Mouse (Mus musculus) CH12.LX (cell line): ENCODE data around the gene Cd3e. TPM values are rescaled to one million over a fixed set of nuclear protein-coding genes. Genes with fewer than 3 reads are reported as not detected.

Experiments
- DNase-seq: peaks from one replicate; pipeline ENCODE4 v3.0.0-alpha.2; 2013; ENCODE audit errors: extremely low read depth
- H3K27ac ChIP-seq: 2 replicates; pipeline ENCODE4 v1.5.1; 2012; ENCODE audit warnings: low read depth, mild to moderate bottlenecking, control low read depth, moderate library complexity; ENCODE audit not compliant: insufficient read depth
- H3K27me3 ChIP-seq: replicated peaks from 2 replicates; pipeline ENCODE3; 2012; ENCODE audit warnings: inconsistent platforms
- H3K36me3 ChIP-seq, 2 experiments: replicated peaks in 1 of 2; 2 replicates each; pipeline versions ENCODE3 to v1.6.1; 2012; ENCODE audit warnings: inconsistent platforms in 1 of 2, low read length in 1 of 2, mild to moderate bottlenecking in 1 of 2, mixed read lengths in 1 of 2, moderate library complexity in 1 of 2; ENCODE audit not compliant: control insufficient read depth in 1 of 2, insufficient read depth in 1 of 2
- H3K4me1 ChIP-seq, 2 experiments: 2 replicates each; pipeline ENCODE4 v1.6.1; 2012; ENCODE audit warnings: inconsistent platforms in 1 of 2, moderate library complexity in 1 of 2; ENCODE audit not compliant: insufficient read depth in 2 of 2, control insufficient read depth in 1 of 2
- H3K4me2 ChIP-seq: 2 replicates; pipeline ENCODE4 v1.6.1; 2012; ENCODE audit warnings: low read depth, mild to moderate bottlenecking, control low read depth; ENCODE audit not compliant: poor library complexity, insufficient read depth, severe bottlenecking
- H3K4me3 ChIP-seq, 3 experiments: fragments of 150-350 bp in 1 of 3; sonication (generic) in 1 of 3; replicated peaks in 1 of 3; 2 replicates each; pipeline versions ENCODE3 to v1.5.1; 2011 to 2012; ENCODE audit warnings: low read depth in 2 of 3, low read length in 2 of 3, mild to moderate bottlenecking in 2 of 3, moderate library complexity in 2 of 3, control low read depth in 1 of 3, improper control_type of control experiment in 1 of 3, inconsistent platforms in 1 of 3, mixed read lengths in 1 of 3; ENCODE audit not compliant: poor library complexity in 1 of 3
- H3K79me2 ChIP-seq: replicated peaks from 2 replicates; pipeline ENCODE4 v1.6.1; 2012; ENCODE audit warnings: mild to moderate bottlenecking, moderate library complexity; ENCODE audit not compliant: control insufficient read depth, poor library complexity, insufficient read depth, severe bottlenecking; ENCODE audit errors: extremely low read depth
- H3K9ac ChIP-seq: 2 replicates; pipeline ENCODE4 v1.6.1; 2012; ENCODE audit warnings: low read depth, mild to moderate bottlenecking, control low read depth, moderate library complexity; ENCODE audit not compliant: insufficient read depth
- H3K9me3 ChIP-seq: replicated peaks from 2 replicates; pipeline ENCODE3; 2012; ENCODE audit warnings: low read length, inconsistent platforms, mixed read lengths
- CHD1 ChIP-seq: IDR thresholded peaks from 2 replicates; pipeline ENCODE4 v1.6.1; 2012; ENCODE audit warnings: low read depth, low read length, improper control_type of control experiment, inconsistent platforms
- CTCF ChIP-seq, 2 experiments: IDR thresholded peaks in 1 of 2; conservative IDR thresholded peaks in 1 of 2; 2 replicates each; pipeline ENCODE4 v1.5.1; 2011 to 2012; ENCODE audit warnings: low read depth in 2 of 2, low read length in 2 of 2, improper control_type of control experiment in 1 of 2, inconsistent platforms in 1 of 2, mild to moderate bottlenecking in 1 of 2, moderate library complexity in 1 of 2
- E2F4 ChIP-seq: IDR thresholded peaks from 2 replicates; pipeline ENCODE4 v1.6.1; 2011; ENCODE audit warnings: low read depth, low read length, improper control_type of control experiment; ENCODE audit not compliant: insufficient replicate concordance
- ELF1 ChIP-seq: IDR thresholded peaks from 2 replicates; pipeline ENCODE4 v1.6.1; 2014; ENCODE audit warnings: low read depth, mild to moderate bottlenecking, inconsistent platforms, low read length, improper control_type of control experiment
- EP300 ChIP-seq: IDR thresholded peaks from 2 replicates; pipeline ENCODE4 v1.6.1; 2011; ENCODE audit warnings: low read length, improper control_type of control experiment
- ETS1 ChIP-seq: conservative IDR thresholded peaks from 2 replicates; pipeline ENCODE4 v1.6.1; 2012; ENCODE audit warnings: low read depth, mild to moderate bottlenecking, inconsistent platforms, low read length, improper control_type of control experiment, moderate library complexity
- GABPA ChIP-seq: IDR thresholded peaks from 2 replicates; pipeline ENCODE4 v1.6.1; 2012; ENCODE audit warnings: low read depth, low read length, improper control_type of control experiment, inconsistent platforms; ENCODE audit not compliant: insufficient replicate concordance
- HCFC1 ChIP-seq: IDR thresholded peaks from 2 replicates; pipeline ENCODE4 v1.6.1; 2012; ENCODE audit warnings: low read depth, mild to moderate bottlenecking, inconsistent platforms, low read length, improper control_type of control experiment
- JUND ChIP-seq: conservative IDR thresholded peaks from 2 replicates; pipeline ENCODE4 v1.6.1; 2011; ENCODE audit warnings: low read depth, low read length, improper control_type of control experiment
- KAT2A ChIP-seq: IDR thresholded peaks from 2 replicates; pipeline ENCODE4 v1.6.1; 2012; ENCODE audit warnings: low read length, improper control_type of control experiment, inconsistent platforms; ENCODE audit not compliant: insufficient replicate concordance
- MAX ChIP-seq: IDR thresholded peaks from 2 replicates; pipeline ENCODE4 v1.6.1; 2011; ENCODE audit warnings: low read length, improper control_type of control experiment
- MAZ ChIP-seq: IDR thresholded peaks from 2 replicates; pipeline ENCODE4 v1.6.1; 2012; ENCODE audit warnings: low read depth, mild to moderate bottlenecking, inconsistent platforms, low read length, improper control_type of control experiment, moderate library complexity
- MEF2A ChIP-seq: IDR thresholded peaks from 2 replicates; pipeline ENCODE4 v1.6.1; 2014; ENCODE audit warnings: low read depth, mild to moderate bottlenecking, inconsistent platforms, low read length, improper control_type of control experiment, borderline replicate concordance
- MXI1 ChIP-seq: IDR thresholded peaks from 2 replicates; pipeline ENCODE4 v1.6.1; 2011; ENCODE audit warnings: mild to moderate bottlenecking, low read depth, low read length, improper control_type of control experiment
- POLR2A ChIP-seq: IDR thresholded peaks from 2 replicates; pipeline ENCODE4 v1.6.1; 2011; ENCODE audit warnings: low read depth, mild to moderate bottlenecking, improper control_type of control experiment, low read length
- POLR2AphosphoS2 ChIP-seq: IDR thresholded peaks from 2 replicates; pipeline ENCODE4 v1.6.1; 2011; ENCODE audit warnings: low read depth, low read length, improper control_type of control experiment
- RCOR1 ChIP-seq: conservative IDR thresholded peaks from 2 replicates; pipeline ENCODE4 v1.6.1; 2012; ENCODE audit warnings: low read depth, mild to moderate bottlenecking, inconsistent platforms, low read length, improper control_type of control experiment
- TCF12 ChIP-seq: IDR thresholded peaks from 2 replicates; pipeline ENCODE4 v1.6.1; 2014; ENCODE audit warnings: low read depth, mild to moderate bottlenecking, inconsistent platforms, low read length, improper control_type of control experiment
- USF2 ChIP-seq: conservative IDR thresholded peaks from 2 replicates; pipeline ENCODE4 v1.6.1; 2011; ENCODE audit warnings: low read depth, low read length, improper control_type of control experiment
- ZC3H11A ChIP-seq: IDR thresholded peaks from 2 replicates; pipeline ENCODE4 v1.6.1; 2012; ENCODE audit warnings: low read depth, mild to moderate bottlenecking, inconsistent platforms, low read length, improper control_type of control experiment
- ZNF384 ChIP-seq: IDR thresholded peaks from 2 replicates; pipeline ENCODE4 v1.6.1; 2012; ENCODE audit warnings: low read depth, low read length, improper control_type of control experiment, inconsistent platforms
- dilution Hi-C: fragments of 300-500 bp; cut with MboI; formaldehyde crosslinking; loops from 2 replicates; pipeline ENCODE4 v1.14.3; 2020; ENCODE audit warnings: low sequenced_read_pairs; ENCODE audit not compliant: extremely low pct_unique_long_range_greater_than_20kb, extremely low pct_ligation_motif_present
- in situ Hi-C: fragments of 300-500 bp; cut with MboI; formaldehyde crosslinking; loops from 3 replicates; pipeline ENCODE4 v1.14.3; 2019; ENCODE audit warnings: low sequenced_read_pairs, low pct_ligation_motif_present, low pct_unique_long_range_greater_than_20kb, mixed read lengths
- polyA plus RNA-seq: library from polyadenylated mRNA; unstranded; fragments of >175 nt; gene quantifications from 2 replicates; pipeline ENCODE4 v1.2.1, GENCODE M21; 2012; ENCODE audit warnings: low read depth; ENCODE audit not compliant: insufficient read length
- total RNA-seq, 2 experiments: library from RNA; depleted of rRNA; stranded (reverse); fragments of 300-350 nt in 1 of 2; fragments of >200 nt in 1 of 2; gene quantifications; 2 replicates each; pipeline ENCODE4 v1.2.3; 2012 to 2014

The Cd3e gene
- total and polyA plus RNA-seq, 3 experiments: not detected

GRCm38 (mm10) chr9:44993268-44993667 is 16.2 kb downstream of the Cd3e start:
- Histone ChIP-seq H3K27ac (no peak overlapping the region), H3K36me3 (no peaks in the 10 kb centered on the region), H3K4me2 (no peak overlapping the region), H3K79me2 (no peaks in the 10 kb centered on the region), H3K4me1 (peaks cover 6 to 12% of the 10 kb centered on the region in 2 experiments; a peak in 3 of 4 replicates), H3K9ac (no peak overlapping the region), H3K9me3 (no peaks in the 10 kb centered on the region), H3K4me3 (no peak overlapping the region), H3K27me3 (no peaks in the 10 kb centered on the region)
- DNase-seq: no peak
- in situ Hi-C loops (no loop called here), dilution Hi-C loops (no loop called here)
- no peak for TF ChIP-seq CTCF (conservative IDR thresholded peaks at IDR 0.05 in 1 of 2, IDR thresholded peaks at IDR 0.05 in 1 of 2; ENCODE audit: low read depth in 2 of 2, low read length in 2 of 2)
- no peak for TF ChIP-seq MAZ
- TF ChIP-seq ELF1: no peak
- no peak for TF ChIP-seq KAT2A
- TF ChIP-seq CHD1: no peak
- TF ChIP-seq TCF12: no peak
- no peak for TF ChIP-seq EP300
- TF ChIP-seq ETS1: no peak
- TF ChIP-seq GABPA: no peak
- no peak for TF ChIP-seq HCFC1
- TF ChIP-seq MEF2A: no peak
- no peak for TF ChIP-seq RCOR1
- TF ChIP-seq ZC3H11A: no peak

- dilution Hi-C loops (no loop called here), in situ Hi-C loops (no loop called here)
- no peak overlapping the region for H3K4me3 ChIP-seq
Measured at GRCm38 (mm10) chr9:44992271-44992670, 17.2 kb downstream of the Cd3e start.

GRCm38 (mm10) chr9:44991821-44992220 is 17.6 kb downstream of the Cd3e start:
- no peak overlapping the region for H3K27ac ChIP-seq
- peaks cover 5 to 14% of the 10 kb centered on the region in 2 experiments; a peak in 3 of 4 replicates for H3K4me1 ChIP-seq
- no peaks in the 10 kb centered on the region for H3K79me2 ChIP-seq
- no peaks in the 10 kb centered on the region for H3K36me3 ChIP-seq
- no peak overlapping the region for H3K4me3 ChIP-seq
- no peaks in the 10 kb centered on the region for H3K27me3 ChIP-seq
- in situ Hi-C loops: no loop called here
- no peak overlapping the region for H3K9ac ChIP-seq
- no peak for TF ChIP-seq E2F4
- TF ChIP-seq MAX: no peak
- TF ChIP-seq MXI1: no peak
- no peak for TF ChIP-seq ZNF384
- TF ChIP-seq POLR2AphosphoS2: no peak
- H3K4me2 ChIP-seq: no peak overlapping the region
- H3K9me3 ChIP-seq: no peaks in the 10 kb centered on the region
- no peak for DNase-seq
- dilution Hi-C loops: no loop called here

More at GRCm38 (mm10) chr9:44992271-44992670, 17.2 kb downstream of the Cd3e start:
- no peak for DNase-seq
- H3K9ac ChIP-seq: no peak overlapping the region
- H3K4me1 ChIP-seq: peaks cover 3 to 10% of the 10 kb centered on the region in 2 experiments; a peak in 2 of 4 replicates
- TF ChIP-seq POLR2A (no peak), CTCF (conservative IDR thresholded peaks at IDR 0.05 in 1 of 2, IDR thresholded peaks at IDR 0.05 in 1 of 2; ENCODE audit: low read depth in 2 of 2, low read length in 2 of 2) (no peak), MEF2A (no peak), USF2 (no peak), JUND (no peak)
- no peak overlapping the region for H3K27ac ChIP-seq
- no peak overlapping the region for H3K4me2 ChIP-seq
- H3K36me3 ChIP-seq: no peaks in the 10 kb centered on the region
- no peaks in the 10 kb centered on the region for H3K27me3 ChIP-seq
- H3K9me3 ChIP-seq: no peaks in the 10 kb centered on the region
- no peaks in the 10 kb centered on the region for H3K79me2 ChIP-seq
